Mouse (Mus musculus) heart, adult 2 months (tissue): ENCODE measurements at regions not wholly inside any gene's neighbourhood (a gene's known extent, or its start where the extent isn't known, plus 50 kb on each side); places are given as distances from the start of the nearest gene placed in this dataset.

ENCODE experiments used
- DNase-seq, 2 experiments: peaks; one replicate each; pipeline ENCODE4 v3.0.0; 2021
- H3K27ac ChIP-seq: fragments of 200-600 bp; 2 replicates; pipeline ENCODE4 v1.8.1; 2022
- H3K27me3 ChIP-seq: fragments of 200-500 bp; 2 replicates; pipeline ENCODE4 v1.6.1; 2012; ENCODE audit warnings: mild to moderate bottlenecking, low read length, inconsistent platforms, mixed read lengths; ENCODE audit not compliant: control insufficient read depth, insufficient read depth
- H3K36me3 ChIP-seq: fragments of 200-500 bp; 2 replicates; pipeline ENCODE4 v1.6.1; 2012; ENCODE audit warnings: low read length, inconsistent platforms; ENCODE audit not compliant: control insufficient read depth, insufficient read depth
- H3K4me1 ChIP-seq: fragments of 200-500 bp; 2 replicates; pipeline ENCODE4 v1.6.1; 2011; ENCODE audit warnings: low read length; ENCODE audit not compliant: control insufficient read depth, insufficient read depth
- H3K4me3 ChIP-seq: fragments of 200-600 bp; 2 replicates; pipeline ENCODE4 v1.8.1; 2022
- H3K79me2 ChIP-seq: fragments of 200-500 bp; replicated peaks from 2 replicates; pipeline ENCODE4 v1.6.1; 2012; ENCODE audit warnings: mild to moderate bottlenecking, inconsistent platforms, low read length, moderate library complexity, mixed read lengths; ENCODE audit not compliant: control insufficient read depth, insufficient read depth
- H3K9ac ChIP-seq: fragments of 200-500 bp; 2 replicates; pipeline ENCODE4 v1.6.1; 2012; ENCODE audit warnings: low read depth, mild to moderate bottlenecking, control low read depth, inconsistent platforms, low read length, mixed read lengths
- CTCF ChIP-seq: fragments of 200-600 bp; IDR thresholded peaks from 2 replicates; pipeline ENCODE4 v1.8.1; 2022; ENCODE audit warnings: antibody characterized with exemption, mild to moderate bottlenecking, moderate library complexity
- EP300 ChIP-seq: fragments of 200-500 bp; IDR thresholded peaks from 2 replicates; pipeline ENCODE4 v1.6.1; 2011; ENCODE audit warnings: low read depth, low read length, control low read depth; ENCODE audit not compliant: insufficient read depth
- POLR2A ChIP-seq: fragments of 200-500 bp; IDR thresholded peaks from 2 replicates; pipeline ENCODE4 v1.6.1; 2011; ENCODE audit warnings: mild to moderate bottlenecking, low read depth, low read length, control low read depth; ENCODE audit not compliant: insufficient read depth
- WGBS: fragments of 180-500 bp; shearing (Covaris S2); methylation state at CpG from one replicate; pipeline ENCODE4 v1.1.7; 2018; 5-methylcytosine and 5-hydroxymethylcytosine counted together
- intact Hi-C: fragments of 180-260 bp; cut with DNase I; formaldehyde crosslinking; loops from one replicate; pipeline ENCODE4 v1.15.1; 2025

- 38% methylated on average over 3 of the region's 3 CpGs for WGBS
- Histone ChIP-seq H3K4me3 (no peak overlapping the region), H3K79me2 (no peaks in the 10 kb centered on the region), H3K27me3 (no peaks in the 10 kb centered on the region), H3K4me1 (no peaks in the 10 kb centered on the region), H3K27ac (no peak overlapping the region), H3K36me3 (no peaks in the 10 kb centered on the region), H3K9ac (no peak overlapping the region)
- DNase-seq = no peak
- intact Hi-C loops = no loop called here
- no peak for TF ChIP-seq EP300
- no peak for TF ChIP-seq POLR2A
- TF ChIP-seq CTCF = no peak
Measured at GRCm38 (mm10) chr3:126299257-126299656, 64.2 kb upstream of the Arsj start.

- TF ChIP-seq CTCF (no peak), POLR2A (no peak), EP300 (no peak)
- intact Hi-C loops = no loop called here
- H3K4me1 ChIP-seq = no peaks in the 10 kb centered on the region
- H3K79me2 ChIP-seq = no peaks in the 10 kb centered on the region
- no peak overlapping the region for H3K27ac ChIP-seq
- no peak overlapping the region for H3K9ac ChIP-seq
- no peak for DNase-seq
- no peaks in the 10 kb centered on the region for H3K27me3 ChIP-seq
- H3K4me3 ChIP-seq = no peak overlapping the region
- H3K36me3 ChIP-seq = no peaks in the 10 kb centered on the region
Measured at GRCm38 (mm10) chr3:126308303-126308702, 55.2 kb upstream of the Arsj start.
